ENCODE assay signal across 11 mouse cellular contexts in the genomic region with DNA sequence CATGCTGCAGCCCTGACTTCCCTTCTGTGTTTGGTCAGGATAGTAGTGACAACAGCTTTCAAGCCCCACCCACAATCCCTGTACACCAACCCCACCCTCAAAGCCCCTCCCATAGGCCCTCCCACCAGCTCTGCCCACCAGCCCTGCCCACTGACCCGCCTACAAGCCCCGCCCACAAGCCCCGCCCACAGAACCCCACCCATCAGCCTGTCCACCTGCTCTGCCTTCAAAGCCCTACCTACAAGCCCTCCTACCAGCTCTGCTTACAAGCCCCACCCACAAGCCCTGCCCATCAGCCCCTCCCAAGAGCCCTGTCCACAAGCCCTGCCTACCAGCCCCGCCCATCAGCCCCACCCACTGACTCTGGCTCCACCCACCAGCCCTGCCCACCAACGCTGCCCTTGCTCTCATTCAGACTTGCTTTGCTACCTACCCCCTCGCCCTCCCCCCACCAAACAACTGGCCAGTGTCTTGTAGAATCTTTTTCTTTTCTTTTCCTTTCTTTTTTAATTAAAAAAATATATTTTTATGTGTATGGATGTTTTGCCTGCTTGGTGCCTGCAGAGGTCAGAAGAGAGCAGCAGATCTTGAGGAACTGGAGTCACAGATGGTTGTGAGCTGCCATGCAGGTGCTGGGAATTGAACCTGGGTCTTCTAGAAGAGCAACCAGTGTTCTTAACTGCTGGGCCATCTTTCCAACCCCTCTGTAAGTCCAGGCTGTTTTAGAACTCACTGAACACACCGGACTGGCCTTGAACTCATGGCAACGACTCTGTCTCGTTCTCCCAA. TPM values are rescaled to one million over a fixed set of nuclear protein-coding genes. Genes with fewer than 3 reads are reported as not detected.
DNase-seq lines count a peak whose midpoint lies in the region; ATAC-seq lines count a peak whose summit lies in the region.
"Had no signal": no experiment of that assay in that cellular context is flagged by ENCODE, and none has a peak within 500 bp of the region (broad histone marks: within the 10 kb centered on the region; RNA-seq: fewer than 3 reads in every experiment).

No protein-coding gene starts in this region.

- DNase-seq in 416B (ENCODE audit: low read depth): peak; percentile 31
- DNase-seq in c-Kit-positive CD71-positive TER-119-positive erythroid progenitor cells, embryonic 14.5 days (ENCODE audit: low spot score): peak; percentile 38
- no peak for DNase-seq in liver, embryonic 11.5 days (ENCODE audit: low spot score)
- DNase-seq in layer of hippocampus, postnatal 10 days (ENCODE audit: low spot score in 2 of 2): no peak
- DNase-seq in cerebellum, adult 8-10 months: no peak
- DNase-seq in retina, postnatal 1 day: no peak
- DNase-seq: kidney, adult 9 months; lung, postnatal 4 days had no signal

- H3K4me2 ChIP-seq in hindbrain, embryonic 12.5 days (replicated peaks): no peak overlapping the region
- no peak overlapping the region for H3K4me2 ChIP-seq in hindbrain, embryonic 16.5 days (ENCODE audit: low read length)
- no peak overlapping the region for H3K4me2 ChIP-seq in liver, embryonic 11.5 days
- H3K4me2 ChIP-seq: stomach, embryonic 15.5 days had no signal

- H3K27ac ChIP-seq in hindbrain, embryonic 12.5 days: peak overlapping the region; percentile 80; the same call in 1 of the 2 replicates
- no peak overlapping the region for H3K27ac ChIP-seq in hindbrain, embryonic 16.5 days (ENCODE audit: low read depth, low read length)
- no peak overlapping the region for H3K27ac ChIP-seq in liver, embryonic 11.5 days (ENCODE audit: low read depth, low read length)

- H3K4me1 ChIP-seq in hindbrain, embryonic 12.5 days: peaks cover 34% of the 10 kb centered on the region
- H3K4me1 ChIP-seq in hindbrain, embryonic 16.5 days (ENCODE audit: control insufficient read depth, insufficient read depth, low read depth, low read length): peaks cover 18% of the 10 kb centered on the region
- H3K4me1 ChIP-seq in liver, embryonic 11.5 days (replicated peaks; ENCODE audit: control insufficient read depth, insufficient read depth, low read length): peaks cover 14% of the 10 kb centered on the region

- no peak overlapping the region for H3K4me3 ChIP-seq in hindbrain, embryonic 12.5 days
- H3K4me3 ChIP-seq in hindbrain, embryonic 16.5 days (ENCODE audit: low read length): no peak overlapping the region
- no peak overlapping the region for H3K4me3 ChIP-seq in liver, embryonic 11.5 days (ENCODE audit: low read depth, low read length)
- H3K4me3 ChIP-seq: stomach, embryonic 15.5 days had no signal

- 59% methylated on average over 9 of the region's 9 CpGs for WGBS in hindbrain, embryonic 12.5 days
- 66% methylated on average over 9 of the region's 9 CpGs for WGBS in hindbrain, embryonic 16.5 days
- 57% methylated on average over 9 of the region's 9 CpGs for WGBS in liver, embryonic 11.5 days

- no peak for ATAC-seq in hindbrain, embryonic 12.5 days (ENCODE audit: low FRiP score)
- ATAC-seq in hindbrain, embryonic 16.5 days: no peak
- peak; percentile 72 for ATAC-seq in liver, embryonic 11.5 days (replicated peaks; ENCODE audit: low FRiP score)

- H3K27me3 ChIP-seq in hindbrain, embryonic 12.5 days: no peaks in the 10 kb centered on the region
- H3K27me3 ChIP-seq in hindbrain, embryonic 16.5 days (replicated peaks; ENCODE audit: control insufficient read depth, insufficient read depth, low read length): no peaks in the 10 kb centered on the region
- H3K27me3 ChIP-seq in liver, embryonic 11.5 days (replicated peaks; ENCODE audit: control insufficient read depth, insufficient read depth, low read length): no peaks in the 10 kb centered on the region
- H3K27me3 ChIP-seq: stomach, embryonic 15.5 days had no signal

- no peaks in the 10 kb centered on the region for H3K36me3 ChIP-seq in hindbrain, embryonic 12.5 days
- H3K36me3 ChIP-seq in hindbrain, embryonic 16.5 days (ENCODE audit: control insufficient read depth, insufficient read depth, low read length): no peaks in the 10 kb centered on the region
- no peaks in the 10 kb centered on the region for H3K36me3 ChIP-seq in liver, embryonic 11.5 days (ENCODE audit: control insufficient read depth, insufficient read depth, low read length)
- H3K36me3 ChIP-seq: stomach, embryonic 15.5 days had no signal

- no peak overlapping the region for H3K9ac ChIP-seq in hindbrain, embryonic 12.5 days
- no peak overlapping the region for H3K9ac ChIP-seq in hindbrain, embryonic 16.5 days (ENCODE audit: low read depth, low read length)
- H3K9ac ChIP-seq in liver, embryonic 11.5 days (ENCODE audit: low read depth, low read length): no peak overlapping the region
- H3K9ac ChIP-seq: stomach, embryonic 15.5 days had no signal

- no peaks in the 10 kb centered on the region for H3K9me3 ChIP-seq in hindbrain, embryonic 12.5 days (replicated peaks)
- peaks cover 3% of the 10 kb centered on the region; the same call in 1 of the 2 replicates for H3K9me3 ChIP-seq in hindbrain, embryonic 16.5 days (ENCODE audit: control insufficient read depth, low read length)
- no peaks in the 10 kb centered on the region; the same call in 1 of the 2 replicates for H3K9me3 ChIP-seq in liver, embryonic 11.5 days (ENCODE audit: control insufficient read depth, low read length)
- H3K9me3 ChIP-seq: stomach, embryonic 15.5 days had no signal

RNA-seq across cellular contexts. Expression of gene Hhat, which starts 24.1 kb away (rescaled TPM):
- 5.9 and 7.8 TPM in 2 replicates for polyA plus RNA-seq in hindbrain, embryonic 12.5 days (2016; fragmentation: Nextera tagmentation; extraction: Ambion mirVana)
- polyA plus RNA-seq in hindbrain, embryonic 16.5 days (2015; fragmentation: Nextera tagmentation; extraction: Ambion mirVana): 3.4 and 3.5 TPM in 2 replicates
- polyA plus RNA-seq in liver, embryonic 11.5 days (2014; fragmentation: Nextera tagmentation; extraction: Ambion mirVana): 3.8 and 4.3 TPM in 2 replicates
- 1 to 10 TPM; 2.0 to 2.8 TPM for total RNA-seq in layer of hippocampus, postnatal 10 days (2021)

Comparison
In these comparisons a context has a peak if more than half of its experiments do, and no peak if none do; other contexts are left out.
1. DNase-seq: peak in 416B (single experiment) and c-Kit-positive CD71-positive TER-119-positive erythroid progenitor cells, embryonic 14.5 days (single experiment); none in liver, embryonic 11.5 days (single experiment), layer of hippocampus, postnatal 10 days (0 of 2), cerebellum, adult 8-10 months (single experiment) and retina, postnatal 1 day (single experiment).